Mouse (Mus musculus): ENCODE data around the gene Zfp758. TPM values are rescaled to one million over a fixed set of nuclear protein-coding genes. Genes with fewer than 3 reads are reported as not detected.
A peak's percentile ranks its signal among the peaks of the same experiment; 100 is the strongest.
"Not testable (repeated sequence)": the region's sequence is repeated elsewhere in the genome, so short reads cannot be mapped to it uniquely, and the experiment has no call there.

Gene Zfp758
- 2.1 and 2.7 TPM in 2 replicates for polyA plus RNA-seq (2012; rRNA removed)

DNA sequence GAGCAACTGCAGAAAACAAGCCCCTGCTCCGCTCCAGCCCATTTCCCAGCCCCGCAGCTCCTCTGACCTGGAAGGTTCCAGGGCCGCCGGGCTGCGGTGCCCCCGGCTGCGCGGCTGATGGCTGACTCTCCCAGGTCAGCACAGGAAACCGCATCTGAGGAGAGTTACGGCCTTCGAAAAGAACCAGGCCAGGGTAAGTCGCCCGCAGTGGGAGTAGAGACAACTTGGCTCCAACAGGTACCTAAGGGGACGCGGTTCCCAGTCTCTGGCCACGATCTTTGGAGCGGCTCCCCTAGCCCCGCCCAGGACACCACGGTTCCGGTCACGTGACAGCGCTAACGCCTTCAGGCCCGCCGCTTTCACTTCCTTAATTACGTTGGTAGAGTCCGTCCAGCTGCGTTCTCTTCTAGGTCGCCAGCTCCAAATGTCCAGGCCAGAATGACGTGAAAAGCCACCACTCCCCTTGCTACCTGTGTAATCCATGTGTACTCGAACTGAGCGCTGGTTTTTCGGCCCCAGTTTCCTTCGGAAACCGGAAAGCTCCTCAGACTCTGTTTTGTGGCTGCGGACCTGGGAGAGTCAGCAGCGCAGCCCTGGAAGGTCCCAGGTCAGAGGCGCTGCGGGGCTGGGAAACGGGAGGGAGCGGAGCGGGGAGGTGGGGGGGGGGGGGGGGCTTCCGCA, at the start of gene Zfp758, which contains the start of gene Zfp944:
Gene Zfp758, plus strand, starts transcription at position 353 of the 681 bp plus-strand sequence.
Gene Zfp944, minus strand, starts transcription at position 300 of the 681 bp plus-strand sequence.
- peak; percentile 57 for DNase-seq (ENCODE audit: low read depth)

- peak; percentile 0 for DNase-seq (ENCODE audit: low read depth)
Measured at GRCm38 (mm10) chr17:22314219-22314618, 47.0 kb upstream of the Zfp758 start.

DNA sequence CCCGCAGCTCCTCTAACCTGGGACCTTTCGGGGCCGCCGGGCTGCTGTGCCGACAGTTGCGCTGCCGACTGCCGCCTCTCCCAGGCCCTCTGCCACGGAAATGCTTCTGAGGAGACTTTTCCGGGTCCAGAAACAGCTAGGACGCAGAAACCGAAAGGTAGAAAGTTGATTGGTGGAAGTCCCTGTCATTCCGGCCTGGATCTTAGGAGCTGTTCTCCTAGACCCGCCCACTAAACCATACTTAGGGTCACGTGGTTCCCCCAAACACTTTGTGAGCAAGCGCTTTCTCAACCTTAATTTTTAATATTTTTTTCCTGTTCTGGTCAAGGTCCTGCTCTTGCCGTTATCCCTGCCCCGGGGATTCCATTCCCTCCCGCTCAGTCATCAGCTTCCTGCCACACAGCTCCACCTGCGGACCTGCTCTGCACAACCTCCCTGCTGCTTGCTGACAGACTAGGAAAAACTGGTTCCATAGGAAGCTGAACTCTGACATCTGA, 46.5 kb upstream of the Zfp758 start, which contains the start of gene CT030661.1:
Gene CT030661.1, minus strand, starts transcription at position 108 of the 497 bp plus-strand sequence.
- TF ChIP-seq POLR2A (IDR thresholded peaks at IDR 0.05; ENCODE audit: borderline replicate concordance, extremely low read depth, insufficient read depth, insufficient read length, poor library complexity, severe bottlenecking) = peak; percentile 60; the same call in 1 of the 2 replicates
- DNase-seq (ENCODE audit: low read depth) = peak; percentile 99

- not testable (repeated sequence) for DNase-seq (ENCODE audit: low read depth)
Measured at GRCm38 (mm10) chr17:22315247-22315646, 46.0 kb upstream of the Zfp758 start.

DNA sequence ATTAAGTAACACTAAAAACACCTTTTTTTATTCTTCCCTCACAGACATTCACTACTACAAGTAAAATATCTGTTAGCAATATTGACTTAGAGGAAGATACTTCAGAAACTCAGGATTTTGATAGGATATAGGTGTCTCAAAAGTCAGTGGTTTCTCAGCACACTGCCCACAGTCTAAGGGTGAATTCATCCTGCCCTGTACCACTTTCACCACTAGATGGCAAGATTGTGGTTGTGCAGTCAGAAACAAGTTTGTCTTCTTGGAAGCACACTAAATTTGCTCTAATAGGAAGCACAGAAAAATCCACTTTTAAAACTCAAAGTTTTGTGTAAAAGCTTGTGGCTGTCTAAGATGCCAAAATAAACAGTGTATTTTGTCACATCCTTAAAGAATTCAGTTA, 8.5 kb upstream of the Zfp758 start:
- TF ChIP-seq POLR2A (IDR thresholded peaks at IDR 0.05; ENCODE audit: borderline replicate concordance, extremely low read depth, insufficient read depth, insufficient read length, poor library complexity, severe bottlenecking) (no peak), CTCF (IDR thresholded peaks at IDR 0.05; ENCODE audit: borderline replicate concordance, extremely low read depth, insufficient read depth, insufficient read length) (peak; percentile 58; the same call in 1 of the 2 replicates)
- peak; percentile 47 for DNase-seq (ENCODE audit: low read depth)

DNA sequence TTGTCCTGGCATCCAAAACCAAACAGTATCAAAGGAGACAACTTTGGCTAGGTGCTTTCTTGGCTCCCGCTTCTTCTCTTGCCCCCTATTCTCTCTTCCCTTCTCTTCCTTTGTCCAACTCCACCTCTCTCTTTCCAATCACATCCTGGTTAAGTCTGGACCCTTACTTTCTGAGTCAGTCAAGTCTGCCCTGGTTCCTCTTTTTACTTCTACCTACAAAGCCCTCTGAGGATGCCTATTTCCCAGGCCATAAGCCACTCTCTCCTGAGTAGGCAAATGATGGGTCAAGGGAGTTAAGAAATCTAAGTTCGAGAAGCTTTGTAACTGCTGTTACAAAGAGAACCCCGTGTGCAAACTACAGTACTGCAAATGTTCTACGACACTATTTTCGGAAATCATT, 681 bp upstream of the Zfp758 start:
- TF ChIP-seq CTCF (IDR thresholded peaks at IDR 0.05; ENCODE audit: borderline replicate concordance, extremely low read depth, insufficient read depth, insufficient read length) = no peak
- TF ChIP-seq POLR2A (IDR thresholded peaks at IDR 0.05; ENCODE audit: borderline replicate concordance, extremely low read depth, insufficient read depth, insufficient read length, poor library complexity, severe bottlenecking) = no peak

DNA sequence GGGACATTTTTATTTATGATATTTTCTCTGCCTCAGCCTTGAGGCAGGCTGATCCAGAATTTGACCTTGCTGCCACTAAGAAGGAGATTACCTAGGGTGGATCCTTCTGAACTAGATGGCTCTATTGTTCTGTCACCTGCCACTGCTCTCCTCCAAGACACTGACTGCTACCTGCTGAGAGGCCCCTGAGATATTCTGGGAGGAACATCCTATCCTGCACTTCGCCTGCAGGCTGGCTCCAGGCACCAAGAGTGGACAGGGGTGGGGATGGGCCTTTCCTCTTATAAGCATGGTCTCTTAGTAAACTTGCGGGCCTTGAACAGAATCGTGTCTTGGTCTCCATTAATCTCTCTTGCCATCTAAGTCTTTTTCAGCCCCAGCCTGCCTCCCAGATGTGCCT, 2.6 kb downstream of the Zfp758 start:
- DNase-seq (ENCODE audit: low read depth) = no peak
- no peak for TF ChIP-seq CTCF (IDR thresholded peaks at IDR 0.05; ENCODE audit: borderline replicate concordance, extremely low read depth, insufficient read depth, insufficient read length)
- no peak for TF ChIP-seq POLR2A (IDR thresholded peaks at IDR 0.05; ENCODE audit: borderline replicate concordance, extremely low read depth, insufficient read depth, insufficient read length, poor library complexity, severe bottlenecking)

More for the DNA sequence above, 681 bp upstream of the Zfp758 start:
- DNase-seq (ENCODE audit: low read depth) = peak; percentile 2

DNA sequence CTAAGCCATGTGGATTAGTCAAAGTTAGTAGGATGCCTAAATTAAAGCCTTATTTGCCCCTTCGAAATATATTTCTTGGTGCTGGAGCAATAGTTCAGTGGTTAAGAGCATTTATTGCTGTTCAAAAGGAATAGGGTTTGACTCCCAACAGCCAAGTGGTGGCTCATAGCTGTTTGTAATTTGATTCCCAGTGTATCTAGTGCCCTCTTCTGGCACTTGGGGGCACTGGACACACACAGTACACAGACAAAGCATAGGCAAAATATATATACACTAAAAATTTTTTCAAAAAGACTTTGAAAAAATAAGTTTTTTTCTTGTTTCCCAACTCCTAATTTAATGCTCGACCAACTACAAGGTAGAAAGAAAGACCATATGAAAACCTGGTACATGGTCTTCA, 49.5 kb downstream of the Zfp758 start:
- TF ChIP-seq CTCF (IDR thresholded peaks at IDR 0.05; ENCODE audit: borderline replicate concordance, extremely low read depth, insufficient read depth, insufficient read length) (peak; percentile 42; the same call in 1 of the 2 replicates), POLR2A (IDR thresholded peaks at IDR 0.05; ENCODE audit: borderline replicate concordance, extremely low read depth, insufficient read depth, insufficient read length, poor library complexity, severe bottlenecking) (no peak)
- DNase-seq (ENCODE audit: low read depth) = peak; percentile 15

DNA sequence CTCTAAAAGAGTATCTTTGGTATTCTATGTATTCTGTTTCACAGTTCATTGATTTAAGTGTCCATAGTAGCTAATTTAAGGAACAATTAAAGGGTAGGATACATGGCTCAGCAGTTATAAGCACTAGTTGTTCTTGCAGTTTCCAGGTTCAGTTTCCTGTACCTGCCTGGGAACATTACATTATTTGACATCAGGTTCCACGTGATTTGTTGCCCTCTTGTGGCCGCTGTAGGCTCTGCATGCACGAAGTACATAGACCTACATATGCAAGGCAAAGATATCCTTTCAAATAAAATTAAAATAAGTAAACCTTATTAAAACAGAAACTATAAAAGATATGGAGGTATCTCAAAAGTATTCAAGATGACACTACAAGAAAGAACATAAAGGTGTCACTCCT, 56.3 kb downstream of the Zfp758 start:
- TF ChIP-seq POLR2A (IDR thresholded peaks at IDR 0.05; ENCODE audit: borderline replicate concordance, extremely low read depth, insufficient read depth, insufficient read length, poor library complexity, severe bottlenecking) (no peak), CTCF (IDR thresholded peaks at IDR 0.05; ENCODE audit: borderline replicate concordance, extremely low read depth, insufficient read depth, insufficient read length) (peak; percentile 82; the same call in 1 of the 2 replicates)
- DNase-seq (ENCODE audit: low read depth) = peak; percentile 85

DNA sequence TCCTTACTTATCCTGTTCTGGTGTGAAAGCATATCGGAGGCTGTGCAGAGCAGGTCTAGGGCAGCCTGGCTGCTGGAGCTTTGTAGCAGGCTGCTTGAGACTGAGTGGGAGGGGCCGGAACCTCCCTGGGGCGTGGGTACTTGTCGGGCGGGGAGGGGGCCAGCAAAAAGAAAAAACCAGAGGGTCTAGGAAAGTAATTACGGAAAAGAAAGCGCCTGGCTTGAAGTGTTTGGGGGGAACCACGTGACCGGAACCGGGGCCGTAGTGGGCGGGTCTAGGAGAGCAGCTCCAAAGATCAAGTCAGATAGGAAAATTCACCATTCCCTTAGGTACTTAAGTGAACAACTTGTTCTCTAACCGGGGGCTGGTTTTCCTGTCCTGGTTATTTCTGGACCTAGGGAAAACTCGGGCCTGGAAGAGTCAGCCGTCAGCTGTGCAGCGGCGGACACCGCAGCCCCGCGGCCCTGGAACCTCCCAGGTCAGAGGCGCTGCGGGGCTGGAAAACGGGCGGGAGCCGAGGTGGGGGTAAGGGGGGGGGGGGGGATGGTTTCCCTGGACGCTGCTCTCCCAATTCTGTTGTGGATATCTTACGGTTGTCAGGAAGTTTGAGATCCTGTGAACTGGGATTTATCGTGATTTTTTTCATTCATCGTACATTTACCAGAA, 62.8 kb downstream of the Zfp758 start, which contains the start of gene Zfp946:
Gene Zfp946, plus strand, starts transcription at position 271 of the 666 bp plus-strand sequence.
- peak; percentile 97 for DNase-seq (ENCODE audit: low read depth)
- TF ChIP-seq POLR2A (IDR thresholded peaks at IDR 0.05; ENCODE audit: borderline replicate concordance, extremely low read depth, insufficient read depth, insufficient read length, poor library complexity, severe bottlenecking) (peak; percentile 40; the same call in 1 of the 2 replicates), CTCF (IDR thresholded peaks at IDR 0.05; ENCODE audit: borderline replicate concordance, extremely low read depth, insufficient read depth, insufficient read length) (no peak)

- no peak for TF ChIP-seq CTCF (IDR thresholded peaks at IDR 0.05; ENCODE audit: borderline replicate concordance, extremely low read depth, insufficient read depth, insufficient read length)
- TF ChIP-seq POLR2A (IDR thresholded peaks at IDR 0.05; ENCODE audit: borderline replicate concordance, extremely low read depth, insufficient read depth, insufficient read length, poor library complexity, severe bottlenecking) = no peak
- DNase-seq (ENCODE audit: low read depth) = peak; percentile 48
Measured at GRCm38 (mm10) chr17:22424636-22425354, 63.5 kb downstream of the Zfp758 start.

Other genes starting within 250 kb of the Zfp758 start
- gene Zfp947, start 195.3 kb upstream of the Zfp758 start, polyA plus RNA-seq (2012; rRNA removed) = 0.88 and 0.91 TPM in 2 replicates
- 2.0 and 2.5 TPM in 2 replicates for gene Zfp994, start 135.8 kb upstream of the Zfp758 start, polyA plus RNA-seq (2012; rRNA removed)
- gene CT030661.1, start 46.6 kb upstream of the Zfp758 start, polyA plus RNA-seq (2012; rRNA removed) = 6.4 and 7.6 TPM in 2 replicates
- 7.4 and 8.3 TPM in 2 replicates for gene Zfp944, start 53 bp upstream of the Zfp758 start, polyA plus RNA-seq (2012; rRNA removed)
- gene Zfp946, start 62.8 kb downstream of the Zfp758 start, polyA plus RNA-seq (2012; rRNA removed) = 21.8 and 22.9 TPM in 2 replicates
- gene Vmn2r111, start 212.0 kb downstream of the Zfp758 start, polyA plus RNA-seq (2012; rRNA removed) = not detected in 2 replicates
- gene Vmn2r112, start 239.5 kb downstream of the Zfp758 start, polyA plus RNA-seq (2012; rRNA removed) = not detected in 2 replicates

Data from brain, embryonic 14.5 days (tissue).